Mouse (Mus musculus) heart, adult 18-20 months (tissue): ENCODE measurements around the gene Prdm16. TPM values are rescaled to one million over a fixed set of nuclear protein-coding genes. Genes with fewer than 3 reads are reported as not detected.

Source experiments
- total RNA-seq, 2 experiments: library from RNA; stranded (reverse); gene quantifications; 2 replicates each; pipeline ENCODE4 v1.2.3; 2021

Prdm16 gene
- total RNA-seq, 2 experiments from 2014 or later, result 10.2 to 10.4 TPM

Other genes starting within 250 kb of the Prdm16 start
- gene Actrt2, start 31.0 kb upstream of the Prdm16 start, total RNA-seq, result not detected
- gene Ttc34, start 200.6 kb upstream of the Prdm16 start, total RNA-seq, result under 1 TPM; 0.15 to 0.18 TPM
- gene Mmel1, start 232.7 kb upstream of the Prdm16 start, total RNA-seq, result under 1 TPM; 0.10 to 0.13 TPM